Mouse (Mus musculus) embryonic facial prominence, embryonic 10.5 days (tissue): ENCODE measurements around the gene Sec1. TPM values are rescaled to one million over a fixed set of nuclear protein-coding genes. Genes with fewer than 3 reads are reported as not detected.

Experiments
- DNase-seq: peaks from one replicate; pipeline ENCODE4 v3.0.0-alpha.2; 2017; ENCODE audit warnings: low spot score
- H3K27ac ChIP-seq: fragments of 300-500 bp; sonication (generic); replicated peaks from 2 replicates; pipeline ENCODE4 v1.5.1; 2016; ENCODE audit warnings: mild to moderate bottlenecking
- H3K27me3 ChIP-seq: fragments of 300-500 bp; sonication (generic); replicated peaks from 2 replicates; pipeline ENCODE4 v1.6.1; 2016; ENCODE audit warnings: low read depth, mild to moderate bottlenecking; ENCODE audit not compliant: poor library complexity, severe bottlenecking
- H3K36me3 ChIP-seq: fragments of 300-500 bp; sonication (generic); replicated peaks from 2 replicates; pipeline ENCODE4 v1.6.1; 2016; ENCODE audit warnings: mild to moderate bottlenecking, moderate library complexity
- H3K4me1 ChIP-seq: fragments of 300-500 bp; sonication (generic); 2 replicates; pipeline ENCODE4 v1.6.1; 2016
- H3K4me3 ChIP-seq: fragments of 300-500 bp; sonication (generic); 2 replicates; pipeline ENCODE4 v1.5.1; 2016; ENCODE audit warnings: mild to moderate bottlenecking, moderate library complexity
- H3K9me3 ChIP-seq: fragments of 300-500 bp; sonication (generic); 2 replicates; pipeline ENCODE4 v1.6.1; 2016; ENCODE audit warnings: mild to moderate bottlenecking
- WGBS: fragments of 180-500 bp; shearing (Covaris S2); methylation state at CpG from one replicate; pipeline ENCODE4 v1.1.7; 2016; 5-methylcytosine and 5-hydroxymethylcytosine counted together
- polyA plus RNA-seq: library from polyadenylated mRNA; unstranded; fragments of >200 nt; fragmentation: Nextera tagmentation; extraction: Ambion mirVana; gene quantifications from 2 replicates; pipeline ENCODE4 v1.2.1, GENCODE M21; 2016

The Sec1 gene
- polyA plus RNA-seq, 1 experiment from 2014 or later = 0.64 TPM

GRCm38 (mm10) chr7:45716460-45716857 is 22.3 kb upstream of the Sec1 start:
- Histone ChIP-seq H3K27ac (no peak overlapping the region), H3K36me3 (peaks cover 58% of the 10 kb centered on the region), H3K4me1 (peaks cover 64% of the 10 kb centered on the region), H3K4me3 (peak overlapping the region; percentile 70), H3K27me3 (no peaks in the 10 kb centered on the region), H3K9me3 (no peaks in the 10 kb centered on the region)
- DNase-seq = no peak
- 89% methylated on average over 3 of the region's 3 CpGs for WGBS

GRCm38 (mm10) chr7:45715741-45716459 is 21.7 kb upstream of the Sec1 start:
- DNase-seq = no peak
- Histone ChIP-seq H3K4me3 (peak overlapping the region; percentile 70), H3K9me3 (no peaks in the 10 kb centered on the region), H3K4me1 (peaks cover 60% of the 10 kb centered on the region), H3K36me3 (peaks cover 58% of the 10 kb centered on the region), H3K27ac (peak overlapping the region; percentile 90), H3K27me3 (no peaks in the 10 kb centered on the region)
- WGBS = 84% methylated on average over 19 of the region's 19 CpGs

- peak; percentile 98 for DNase-seq
- Histone ChIP-seq H3K36me3 (peaks cover 58% of the 10 kb centered on the region), H3K4me1 (peaks cover 59% of the 10 kb centered on the region), H3K4me3 (peak within 1 kb of the TSS; percentile 70), H3K27me3 (no peaks in the 10 kb centered on the region), H3K9me3 (no peaks in the 10 kb centered on the region), H3K27ac (peak within 1 kb of the TSS; percentile 90)
- WGBS = 7% methylated on average over 34 of the region's 34 CpGs
Measured at GRCm38 (mm10) chr7:45715090-45715708, 21.0 kb upstream of the Sec1 start, which contains the start of gene Rpl18. TSS of gene Rpl18 (plus strand) at chr7:45715457.

GRCm38 (mm10) chr7:45714630-45715089 is 20.5 kb upstream of the Sec1 start:
- 11% methylated on average over 14 of the region's 14 CpGs for WGBS
- Histone ChIP-seq H3K9me3 (no peaks in the 10 kb centered on the region), H3K4me1 (peaks cover 59% of the 10 kb centered on the region), H3K36me3 (peaks cover 58% of the 10 kb centered on the region), H3K4me3 (peak overlapping the region; percentile 70), H3K27me3 (no peaks in the 10 kb centered on the region), H3K27ac (peak overlapping the region; percentile 90)
- DNase-seq = no peak

GRCm38 (mm10) chr7:45713881-45714520 is 19.8 kb upstream of the Sec1 start:
- peaks cover 59% of the 10 kb centered on the region for H3K4me1 ChIP-seq
- WGBS = 83% methylated on average over 6 of the region's 6 CpGs
- H3K36me3 ChIP-seq = peaks cover 56% of the 10 kb centered on the region
- H3K9me3 ChIP-seq = no peaks in the 10 kb centered on the region
- DNase-seq = no peak
- no peaks in the 10 kb centered on the region for H3K27me3 ChIP-seq
- H3K4me3 ChIP-seq = peak overlapping the region; percentile 70
- peak overlapping the region; percentile 90 for H3K27ac ChIP-seq

GRCm38 (mm10) chr7:45713396-45713795 is 19.2 kb upstream of the Sec1 start:
- Histone ChIP-seq H3K27ac (no peak overlapping the region), H3K4me3 (peak overlapping the region; percentile 70), H3K9me3 (no peaks in the 10 kb centered on the region), H3K4me1 (peaks cover 62% of the 10 kb centered on the region), H3K27me3 (no peaks in the 10 kb centered on the region), H3K36me3 (peaks cover 52% of the 10 kb centered on the region)
- no peak for DNase-seq
- WGBS = 89% methylated on average over 16 of the region's 16 CpGs

GRCm38 (mm10) chr7:45712022-45712757 is 18.0 kb upstream of the Sec1 start:
- H3K4me3 ChIP-seq = peak overlapping the region; percentile 14; the same call in 1 of the 2 replicates
- whole genome bisulfite sequencing = 89% methylated on average over 21 of the region's 21 CpGs

GRCm38 (mm10) chr7:45711316-45712021 is 17.3 kb upstream of the Sec1 start:
- WGBS = 91% methylated on average over 24 of the region's 24 CpGs
- no peaks in the 10 kb centered on the region for H3K27me3 ChIP-seq
- no peaks in the 10 kb centered on the region for H3K9me3 ChIP-seq
- H3K36me3 ChIP-seq = peaks cover 52% of the 10 kb centered on the region
- peaks cover 74% of the 10 kb centered on the region for H3K4me1 ChIP-seq
- no peak overlapping the region for H3K4me3 ChIP-seq
- no peak for DNase-seq
- no peak overlapping the region for H3K27ac ChIP-seq

More at GRCm38 (mm10) chr7:45712022-45712757, 18.0 kb upstream of the Sec1 start:
- Histone ChIP-seq H3K27me3 (no peaks in the 10 kb centered on the region), H3K4me1 (peaks cover 74% of the 10 kb centered on the region), H3K9me3 (no peaks in the 10 kb centered on the region), H3K36me3 (peaks cover 52% of the 10 kb centered on the region), H3K27ac (no peak overlapping the region)
- no peak for DNase-seq

- Histone ChIP-seq H3K4me1 (peaks cover 74% of the 10 kb centered on the region), H3K36me3 (peaks cover 52% of the 10 kb centered on the region), H3K4me3 (no peak overlapping the region), H3K9me3 (no peaks in the 10 kb centered on the region), H3K27ac (no peak overlapping the region), H3K27me3 (no peaks in the 10 kb centered on the region)
- WGBS = 91% methylated on average over 20 of the region's 20 CpGs
- DNase-seq = no peak
Measured at GRCm38 (mm10) chr7:45710477-45711191, 16.4 kb upstream of the Sec1 start.

GRCm38 (mm10) chr7:45709677-45710355 is 15.6 kb upstream of the Sec1 start:
- Histone ChIP-seq H3K9me3 (no peaks in the 10 kb centered on the region), H3K27me3 (no peaks in the 10 kb centered on the region), H3K4me3 (peak overlapping the region; percentile 5; the same call in 1 of the 2 replicates), H3K4me1 (peaks cover 72% of the 10 kb centered on the region), H3K27ac (peak overlapping the region; percentile 37; the same call in 1 of the 2 replicates), H3K36me3 (peaks cover 52% of the 10 kb centered on the region)
- WGBS = 82% methylated on average over 14 of the region's 14 CpGs
- no peak for DNase-seq

GRCm38 (mm10) chr7:45709036-45709435 is 14.8 kb upstream of the Sec1 start:
- Histone ChIP-seq H3K9me3 (no peaks in the 10 kb centered on the region), H3K4me3 (peak overlapping the region; percentile 76; the same call in 1 of the 2 replicates), H3K27ac (peak overlapping the region; percentile 89; the same call in 1 of the 2 replicates), H3K27me3 (no peaks in the 10 kb centered on the region), H3K36me3 (peaks cover 49% of the 10 kb centered on the region), H3K4me1 (peaks cover 68% of the 10 kb centered on the region)
- WGBS = 58% methylated on average over 6 of the region's 6 CpGs
- DNase-seq = peak; percentile 59
